Mouse (Mus musculus) thymus, postnatal 25 days (tissue): ENCODE results near the gene Rbms3.

Experiments used
- DNase-seq: peaks from one replicate; pipeline ENCODE4 v3.0.0; 2022

Gene Rbms3

DNA sequence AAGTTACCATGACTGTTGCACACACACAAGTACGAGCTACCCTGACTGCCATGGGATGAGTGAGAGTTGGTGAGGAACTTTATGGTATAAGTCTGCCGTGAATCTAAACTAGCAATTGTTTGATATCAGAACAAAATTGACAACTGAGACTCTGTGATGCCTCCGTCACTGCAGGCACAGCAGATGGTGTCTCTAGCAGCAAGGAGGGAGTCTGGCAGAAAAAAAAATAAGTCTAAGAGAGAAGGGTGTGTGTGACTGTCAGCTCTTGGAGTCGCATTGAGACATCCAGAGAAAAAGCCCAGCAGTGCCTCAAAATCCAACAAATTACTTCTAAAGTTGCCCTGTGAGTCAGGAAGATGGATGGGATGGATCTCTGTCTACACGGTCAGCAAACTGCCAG is 257.7 kb downstream of the Rbms3 start:
- no peak for DNase-seq

DNA sequence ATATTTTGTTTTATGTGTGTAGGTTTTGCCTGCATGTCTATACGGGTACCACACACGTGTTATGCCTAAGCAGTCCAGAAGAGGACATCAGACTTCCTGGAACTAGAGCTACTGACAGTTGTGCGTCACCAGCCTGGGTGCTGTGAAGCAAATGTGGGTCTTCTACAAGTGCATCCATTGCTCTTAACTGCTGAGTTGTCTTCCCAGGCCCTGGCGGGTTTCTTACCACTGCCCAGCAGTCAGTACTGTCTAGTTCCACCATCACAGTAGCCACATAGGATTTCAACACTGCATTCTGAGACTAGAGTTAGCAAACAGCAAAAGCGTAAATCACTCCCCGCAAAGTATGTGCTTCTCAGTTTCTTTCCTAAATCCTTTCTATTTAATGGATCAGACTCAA is 259.6 kb downstream of the Rbms3 start:
- no peak for DNase-seq

DNA sequence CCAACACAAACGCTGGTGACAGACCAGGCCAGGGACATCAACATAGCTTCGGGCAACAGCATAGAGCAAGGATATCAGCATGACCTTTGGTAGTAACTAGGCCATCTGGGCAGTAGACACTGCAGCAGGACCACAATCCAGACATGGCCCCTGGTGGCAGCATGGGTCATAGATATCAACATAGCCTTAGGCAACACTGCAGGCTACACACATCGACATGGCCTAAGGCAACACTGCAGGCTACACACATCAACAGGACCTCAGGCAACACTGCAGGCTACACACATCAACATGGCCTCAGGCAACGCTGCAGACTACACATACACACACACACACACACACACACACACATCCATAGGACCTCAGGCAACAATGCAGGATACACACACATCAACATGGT is 261.7 kb downstream of the Rbms3 start:
- DNase-seq: no peak

DNA sequence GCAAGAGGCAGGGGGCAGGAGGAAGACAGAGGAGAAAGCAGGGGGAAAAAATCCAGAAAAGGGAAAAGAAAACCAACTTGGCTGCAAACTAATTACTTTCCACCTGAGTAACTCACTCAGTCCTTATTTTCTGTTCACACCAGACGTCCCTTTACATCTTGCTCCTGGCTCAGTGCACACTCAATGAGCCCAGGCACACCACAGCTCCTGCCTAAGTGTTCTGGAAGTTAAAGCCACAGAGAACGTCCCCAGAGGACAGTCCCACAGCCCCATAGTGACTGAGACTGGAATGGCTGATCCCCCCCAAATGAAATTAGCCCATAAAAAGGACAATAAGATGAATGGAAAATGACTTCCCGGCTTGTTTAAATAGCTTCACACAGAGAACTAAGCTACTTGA is 265.1 kb downstream of the Rbms3 start:
- no peak for DNase-seq

DNA sequence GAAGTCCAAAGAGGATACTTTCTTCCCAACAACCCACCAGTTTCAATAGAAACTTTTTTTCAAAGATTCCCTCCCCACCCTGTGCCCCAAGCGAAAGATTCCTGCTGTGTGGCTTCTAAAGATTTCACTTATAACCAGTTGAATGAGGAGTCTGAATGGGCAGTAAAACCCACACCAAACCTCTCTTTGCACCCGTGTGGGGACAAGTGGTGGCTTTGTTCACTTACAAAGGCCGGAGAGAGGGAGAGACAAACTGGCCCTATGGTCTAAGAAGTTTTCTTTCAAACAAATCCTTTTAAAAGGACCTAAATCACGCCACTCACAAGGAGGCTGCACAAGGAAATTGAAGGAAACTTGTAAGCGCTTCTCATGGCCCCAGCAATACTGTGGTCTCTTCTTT is 268.3 kb downstream of the Rbms3 start:
- DNase-seq: no peak

DNA sequence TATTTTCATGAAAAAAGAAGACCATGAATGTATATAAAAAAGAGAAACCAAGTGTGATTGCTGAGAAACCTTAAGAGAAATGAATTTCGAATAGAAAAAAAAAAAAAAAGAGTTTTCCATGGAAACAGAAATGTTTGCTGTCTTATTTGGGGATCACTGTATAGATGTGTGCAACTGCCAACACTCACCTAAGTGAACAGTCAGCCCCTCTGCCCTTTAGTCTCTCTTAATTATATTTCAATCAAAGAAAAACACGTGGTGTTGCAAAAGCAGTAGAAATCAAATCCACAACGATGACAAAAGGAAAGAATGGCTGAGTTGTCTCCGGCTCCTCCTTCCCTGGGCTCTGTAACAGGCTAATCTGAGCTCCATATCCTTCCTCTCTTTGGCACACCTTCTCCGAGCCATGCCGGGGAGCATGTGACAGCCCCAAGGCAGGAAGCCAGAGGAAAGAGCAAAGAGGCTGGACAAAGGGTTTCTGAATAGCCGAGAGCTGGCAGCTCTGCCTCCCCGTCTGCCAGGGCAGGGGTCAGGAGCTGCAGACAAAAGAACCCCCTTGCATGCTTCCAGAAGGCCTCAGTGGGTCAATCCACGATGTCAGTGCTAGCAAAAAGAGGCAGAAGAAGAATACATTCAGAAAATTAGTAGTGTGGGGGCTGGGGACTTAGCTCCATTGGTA is 272.8 kb downstream of the Rbms3 start:
- DNase-seq: no peak

DNA sequence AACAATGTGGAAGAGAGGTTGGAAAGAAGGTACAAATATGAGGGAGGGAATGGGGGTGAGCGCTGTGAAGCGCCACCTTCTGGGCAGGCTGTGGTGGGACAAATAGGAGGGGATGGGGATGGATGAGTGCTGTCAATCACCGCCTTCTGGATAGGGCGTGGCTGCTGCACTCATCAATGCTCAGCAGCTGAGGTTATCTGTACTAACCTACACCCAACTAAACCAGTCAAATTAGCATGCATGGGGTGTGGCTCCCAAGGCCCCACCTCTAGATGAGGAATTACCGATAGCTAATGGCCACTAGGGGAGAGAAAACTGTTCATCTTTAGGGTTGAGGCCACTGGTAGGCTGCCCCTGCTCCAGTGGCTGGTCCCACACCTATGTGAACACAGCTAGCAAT is 274.2 kb downstream of the Rbms3 start:
- DNase-seq: no peak

DNA sequence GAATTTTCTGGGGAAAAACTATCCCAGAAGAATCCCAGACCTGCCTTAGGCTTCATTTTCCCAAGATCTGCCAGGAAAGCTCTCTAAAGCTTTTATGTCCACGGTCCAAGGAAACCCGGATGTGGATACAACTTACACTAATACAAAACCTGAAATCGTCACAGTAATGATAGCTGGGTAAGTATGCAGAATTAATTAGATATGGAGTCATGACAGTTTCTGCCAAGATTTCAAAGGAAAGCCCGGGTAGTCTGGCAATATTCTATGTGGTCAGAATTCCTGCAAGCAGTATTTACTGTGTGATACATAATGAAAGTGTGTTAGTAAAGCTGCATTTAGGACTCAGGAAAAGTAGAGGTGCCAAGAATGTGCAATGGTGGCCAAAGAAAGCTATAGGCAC is 287.4 kb downstream of the Rbms3 start:
- no peak for DNase-seq

DNA sequence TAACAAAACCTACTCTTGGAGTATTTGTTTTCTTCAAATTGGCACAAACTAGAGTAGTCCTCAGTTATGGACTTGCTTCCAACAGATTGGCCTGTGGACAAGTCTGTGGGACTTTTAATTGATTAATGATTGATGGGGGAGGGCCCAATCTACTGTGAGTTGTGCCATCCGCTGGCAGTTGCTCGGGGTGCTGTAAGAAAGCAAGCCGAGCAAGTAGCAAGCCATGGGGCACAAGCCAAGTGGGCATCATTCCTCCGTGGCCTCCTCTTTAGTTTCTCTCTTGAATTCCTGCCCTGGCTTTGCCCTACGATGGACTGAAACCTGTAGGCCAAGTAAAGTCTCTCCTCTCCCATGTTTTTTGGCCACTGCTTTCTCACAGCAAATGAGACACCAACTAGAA is 299.0 kb downstream of the Rbms3 start:
- no peak for DNase-seq

DNA sequence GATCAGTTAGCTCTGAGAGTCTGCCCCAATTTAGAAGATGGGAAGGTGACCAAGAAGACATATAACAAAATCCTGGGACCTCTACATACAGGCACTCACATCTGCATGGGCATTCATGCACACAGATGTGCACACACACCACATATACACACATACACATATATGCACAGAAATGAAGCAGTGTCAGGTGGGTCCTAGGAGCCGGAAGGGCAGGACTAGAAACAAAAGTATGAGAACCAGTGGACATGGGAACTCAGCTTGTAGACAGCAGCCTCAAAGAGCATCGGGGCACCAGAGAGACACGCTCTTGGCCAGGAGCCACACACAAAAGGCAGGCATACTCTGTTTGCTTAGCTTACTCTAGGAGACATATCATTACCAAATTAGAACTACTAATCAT is 310.4 kb downstream of the Rbms3 start:
- no peak for DNase-seq

DNA sequence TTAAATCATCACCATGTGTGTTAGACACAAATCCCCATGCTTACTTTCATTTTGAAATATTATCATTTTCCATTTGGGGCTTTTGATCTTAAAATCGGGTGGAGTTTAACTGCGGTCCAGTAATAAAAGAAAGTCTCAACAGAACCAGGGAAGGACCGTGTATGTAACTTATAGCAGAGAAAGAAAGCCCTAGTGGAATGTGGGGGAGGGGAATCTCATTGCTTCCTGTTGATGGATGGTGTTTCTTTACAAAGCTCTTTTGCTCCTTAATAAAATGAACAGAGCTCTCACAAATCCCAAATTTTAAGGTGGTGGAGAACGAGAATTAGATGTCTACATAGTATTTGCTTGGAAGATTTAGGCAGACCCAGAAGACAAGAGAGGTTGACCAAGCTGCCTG is 311.3 kb downstream of the Rbms3 start:
- no peak for DNase-seq

DNA sequence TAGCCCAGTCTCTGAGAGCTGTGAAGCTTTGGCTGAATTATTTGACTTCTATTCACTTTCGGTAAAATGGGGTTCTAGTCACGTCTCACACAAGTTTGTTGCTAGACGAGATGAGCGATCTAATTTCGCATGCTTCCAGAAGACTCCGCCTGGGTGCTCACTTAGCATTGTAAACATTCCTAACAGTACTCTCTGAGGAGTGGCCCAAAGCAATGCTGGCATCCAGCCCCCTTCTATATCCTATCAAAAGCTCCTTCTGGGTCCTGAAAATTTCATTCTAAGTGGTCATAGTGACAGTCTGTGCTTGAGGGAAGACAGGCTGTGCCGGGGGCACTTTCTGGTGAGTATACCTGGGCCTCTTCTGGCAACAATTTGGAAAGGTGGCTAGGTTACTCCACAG is 312.5 kb downstream of the Rbms3 start:
- DNase-seq: no peak

DNA sequence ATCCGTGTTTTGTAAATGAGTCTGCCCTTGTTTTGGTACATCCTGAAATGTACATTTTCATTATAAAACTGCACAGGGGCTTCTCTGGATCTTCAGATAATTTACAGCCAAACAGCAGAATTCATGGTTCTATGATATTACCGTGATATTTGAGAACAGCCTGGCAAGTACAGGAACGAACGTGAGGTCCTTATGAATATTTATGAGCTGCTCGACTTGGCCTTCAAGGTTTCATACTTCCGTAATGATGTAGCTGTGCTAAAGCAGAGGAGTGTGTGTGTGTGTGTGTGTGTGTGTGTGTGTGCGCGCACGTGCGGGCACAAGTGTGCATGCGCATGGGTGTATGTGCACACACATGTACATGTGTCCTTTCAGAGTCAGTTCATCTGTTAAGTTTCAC is 316.1 kb downstream of the Rbms3 start:
- DNase-seq: no peak

DNA sequence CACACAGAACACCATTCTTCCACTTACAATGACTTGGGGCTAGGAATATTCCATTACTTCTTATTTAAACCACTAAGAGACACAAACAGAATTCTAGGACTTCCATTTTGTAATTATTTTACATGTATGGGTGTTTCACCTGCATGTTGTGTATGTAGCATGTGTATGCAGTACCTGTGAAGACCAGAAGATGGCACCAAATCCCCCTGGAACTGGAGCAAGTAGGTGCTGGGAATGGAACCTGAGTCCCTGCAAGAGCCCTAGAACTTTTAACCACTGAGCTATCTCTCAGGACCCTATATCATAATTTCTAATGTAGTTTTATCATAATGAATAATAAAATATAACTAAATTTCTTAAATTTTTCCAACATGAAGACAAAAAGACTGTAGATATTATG is 319.9 kb downstream of the Rbms3 start:
- no peak for DNase-seq

DNA sequence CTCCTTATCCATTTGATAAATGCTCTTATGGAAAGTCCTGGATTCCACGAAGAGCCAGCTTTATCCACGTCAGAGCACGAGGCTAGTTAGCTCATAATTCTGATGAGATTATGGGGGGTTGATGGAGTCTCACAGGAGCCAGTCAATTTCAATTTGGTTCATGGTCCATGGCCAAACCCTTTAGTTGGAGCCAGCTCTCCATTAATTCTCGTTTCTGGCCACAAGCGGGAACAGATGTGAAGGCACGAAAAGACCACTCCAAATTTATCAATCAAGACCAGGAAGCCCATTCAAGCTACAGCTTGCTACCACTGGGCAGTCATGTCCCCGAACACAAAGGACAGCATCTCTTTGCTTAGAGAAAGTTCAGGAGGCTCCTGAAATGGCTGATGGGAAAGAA is 330.7 kb downstream of the Rbms3 start:
- no peak for DNase-seq

DNA sequence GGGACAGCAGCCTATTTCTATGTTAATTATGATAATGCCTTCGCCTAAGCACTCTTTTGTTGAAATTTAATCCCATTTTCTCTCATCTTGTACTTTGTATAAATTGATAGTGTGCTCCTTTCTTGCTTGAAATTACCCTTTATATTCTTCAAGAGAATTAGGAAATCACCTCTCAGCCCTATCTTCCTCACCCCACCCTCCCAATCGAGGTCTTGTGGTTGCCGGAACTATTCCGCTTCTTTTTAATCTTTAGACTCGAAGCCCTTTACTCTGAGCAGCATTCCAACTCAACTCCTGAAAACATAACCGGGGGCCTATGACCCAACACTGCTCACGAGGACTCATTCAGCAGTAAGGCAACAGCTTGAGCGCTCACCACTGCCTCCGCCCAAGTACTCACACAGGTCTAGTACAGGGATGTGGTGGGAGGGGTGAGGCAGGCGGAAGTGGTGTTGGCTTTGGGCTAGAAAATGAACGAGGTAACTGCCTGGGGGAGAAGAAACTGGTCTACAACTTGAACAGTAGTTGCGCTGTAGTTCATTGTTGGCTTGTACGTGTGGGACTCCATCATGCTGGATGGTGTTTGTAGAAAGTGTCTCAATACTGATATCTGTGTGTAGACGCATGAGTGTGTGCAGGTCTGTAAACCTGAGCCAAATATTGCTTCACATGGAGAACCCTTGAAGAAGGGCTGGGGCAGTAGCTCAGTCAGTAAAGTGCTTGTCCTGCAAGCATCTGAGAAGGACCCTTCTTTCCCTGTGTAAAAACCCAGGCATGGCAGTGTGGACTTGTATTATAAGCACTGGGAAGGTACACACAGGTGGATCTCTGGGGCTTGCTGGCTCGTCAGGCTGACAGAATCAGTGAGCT is 331.8 kb downstream of the Rbms3 start:
- DNase-seq: no peak

DNA sequence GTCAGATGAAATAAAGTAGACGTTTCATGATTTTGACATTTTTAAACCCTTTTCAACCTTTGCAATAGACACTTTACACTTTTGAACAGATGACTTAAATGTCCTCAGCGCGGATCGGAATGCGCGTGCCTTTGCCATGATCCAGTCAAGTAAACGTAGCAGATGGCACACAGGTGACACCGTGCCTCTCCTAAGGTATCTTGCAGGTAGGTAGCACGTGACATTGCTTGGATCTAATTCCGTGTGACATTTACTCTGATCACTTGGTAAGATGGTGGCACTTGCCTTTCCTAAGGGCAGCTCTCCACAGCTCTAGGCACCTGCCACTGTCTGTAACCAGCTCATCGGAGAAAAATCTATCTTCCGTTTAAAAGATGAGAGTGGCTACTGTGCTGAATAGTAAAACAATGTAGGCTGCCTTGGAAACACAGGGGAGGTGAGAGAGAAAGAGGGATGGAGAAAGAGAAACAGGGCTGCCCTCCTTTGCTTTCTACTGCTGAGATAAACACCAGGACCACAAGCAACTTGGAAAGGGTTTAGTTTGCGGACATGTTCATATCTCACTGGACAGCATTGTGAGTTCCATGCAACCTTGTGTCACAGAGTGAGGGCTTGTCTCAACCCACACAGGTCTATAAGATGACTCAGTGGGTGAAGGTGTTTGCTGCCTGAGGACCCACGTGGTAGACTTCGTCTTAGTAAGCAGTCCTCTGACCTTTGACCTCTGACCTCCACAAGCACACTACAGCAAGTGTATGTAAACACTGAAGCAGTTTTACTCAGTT is 338.5 kb downstream of the Rbms3 start:
- no peak for DNase-seq

DNA sequence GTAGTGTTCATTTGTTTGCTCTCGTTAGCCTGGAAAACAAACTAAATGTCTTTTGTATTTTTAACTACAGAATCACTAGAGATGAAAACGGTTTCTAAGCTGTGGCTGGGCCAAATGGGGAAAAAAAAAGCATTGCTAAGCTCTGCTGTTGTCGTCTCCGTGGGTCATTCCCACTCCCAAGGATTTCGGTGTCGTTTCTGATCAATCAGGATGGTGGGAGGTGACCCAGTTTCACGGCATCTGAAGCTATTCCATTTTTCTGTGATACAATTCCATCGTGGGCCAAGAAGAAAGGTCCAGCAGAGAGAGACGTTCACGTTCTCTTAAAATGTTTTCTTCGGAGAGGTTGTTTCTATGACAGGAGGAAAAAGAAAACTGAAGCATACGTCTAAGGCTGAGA is 354.9 kb downstream of the Rbms3 start:
- DNase-seq: no peak

DNA sequence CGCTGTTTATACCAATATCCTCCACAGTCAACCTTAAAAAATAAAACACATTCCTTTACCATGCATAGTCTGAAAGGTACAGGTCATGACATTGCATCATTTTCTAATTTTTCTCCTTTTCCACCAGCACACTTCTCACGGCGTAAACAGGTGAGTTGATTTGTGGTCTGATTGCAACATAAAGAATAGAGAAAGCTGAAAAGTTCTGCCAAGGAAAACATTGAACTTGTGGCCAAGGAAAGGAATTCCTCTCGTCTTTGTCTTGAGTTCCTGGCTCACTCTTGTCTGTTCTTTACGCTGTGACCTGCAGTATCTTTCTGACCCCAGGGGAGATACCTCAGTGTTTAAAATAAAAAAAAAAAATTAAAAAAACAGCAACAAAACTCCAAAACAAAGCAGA is 370.1 kb downstream of the Rbms3 start:
- no peak for DNase-seq

DNA sequence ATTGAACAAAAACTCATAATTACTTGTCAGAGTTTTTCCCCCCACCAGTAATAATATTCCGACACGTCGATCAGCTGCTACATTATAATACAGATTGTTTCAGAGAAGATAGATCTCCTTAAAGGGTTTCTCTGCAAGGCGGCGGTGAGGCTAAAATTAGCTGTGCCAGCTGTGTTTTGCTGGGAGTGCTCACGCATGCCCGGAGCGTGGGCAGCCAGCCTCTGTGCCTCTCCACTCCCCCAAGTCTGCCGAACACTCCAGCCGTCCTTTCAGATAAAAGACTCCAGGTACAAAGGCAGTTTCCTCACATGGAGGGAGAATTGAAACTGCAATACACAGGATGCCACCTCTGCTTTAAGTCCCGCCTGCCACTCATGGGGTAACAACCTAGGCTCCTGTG is 376.4 kb downstream of the Rbms3 start:
- no peak for DNase-seq

DNA sequence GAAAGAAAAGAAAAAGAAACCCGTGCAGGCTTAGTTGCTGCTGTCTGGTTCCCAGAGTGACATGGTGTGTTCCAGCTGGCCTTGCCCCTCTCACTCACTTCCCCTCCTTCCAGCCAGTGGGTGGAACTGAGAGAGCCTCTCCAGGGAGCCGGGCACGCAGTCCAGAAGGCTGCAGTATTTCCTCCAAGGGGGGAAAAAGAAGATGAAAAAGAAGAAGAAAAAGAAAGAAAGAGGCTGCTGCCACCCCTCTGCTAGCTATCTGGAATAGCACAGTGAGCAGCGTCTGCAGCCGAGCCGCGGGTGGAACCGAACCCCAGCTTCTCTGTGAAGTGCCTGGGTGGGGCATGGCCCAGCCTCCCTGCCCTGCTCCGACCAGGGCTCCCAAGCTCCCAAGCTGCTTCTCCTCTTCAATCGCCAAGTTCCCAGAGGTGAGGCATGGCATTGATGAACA is 377.3 kb downstream of the Rbms3 start:
- DNase-seq: no peak

DNA sequence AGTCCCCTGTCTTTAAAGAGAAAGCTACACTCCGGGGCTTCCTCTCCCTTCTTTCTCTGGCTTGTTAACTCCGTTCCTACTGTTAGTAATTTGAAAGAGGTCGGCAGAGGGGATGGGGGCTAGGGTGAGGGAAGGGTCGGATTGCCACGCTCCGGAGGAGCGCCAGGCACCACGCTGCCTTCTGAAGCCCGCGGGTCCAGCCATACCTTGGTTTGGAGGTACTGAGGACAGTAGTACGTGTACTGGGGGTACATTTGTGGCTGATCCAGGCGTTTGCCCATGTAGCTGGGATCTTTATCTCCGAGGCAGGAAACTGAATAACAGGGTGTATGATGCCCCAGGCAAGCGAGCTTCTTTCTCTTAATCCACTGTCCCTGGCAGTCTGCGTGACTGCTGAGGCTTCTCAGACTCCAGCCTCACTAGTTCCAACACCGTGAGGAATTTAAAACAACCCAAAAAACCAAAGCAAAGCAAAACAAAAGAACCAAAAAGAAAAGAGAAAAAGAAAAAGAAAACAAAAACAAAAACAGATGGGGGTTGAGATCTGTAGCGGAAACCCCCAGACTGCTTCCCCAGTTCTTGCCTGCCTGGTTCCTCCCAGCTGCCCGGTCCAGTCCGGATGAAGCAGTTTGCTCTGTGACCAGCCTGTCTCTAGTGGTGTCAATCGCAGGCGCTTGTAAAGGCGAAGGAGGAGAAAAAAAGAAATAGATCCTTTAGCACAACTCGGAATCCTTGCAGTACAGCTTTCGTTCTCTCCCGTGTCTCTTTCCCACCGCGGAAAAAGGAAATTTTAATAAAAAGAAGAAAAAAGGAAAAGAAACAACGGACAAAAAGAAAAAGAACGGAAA is 378.0 kb downstream of the Rbms3 start:
- no peak for DNase-seq

DNA sequence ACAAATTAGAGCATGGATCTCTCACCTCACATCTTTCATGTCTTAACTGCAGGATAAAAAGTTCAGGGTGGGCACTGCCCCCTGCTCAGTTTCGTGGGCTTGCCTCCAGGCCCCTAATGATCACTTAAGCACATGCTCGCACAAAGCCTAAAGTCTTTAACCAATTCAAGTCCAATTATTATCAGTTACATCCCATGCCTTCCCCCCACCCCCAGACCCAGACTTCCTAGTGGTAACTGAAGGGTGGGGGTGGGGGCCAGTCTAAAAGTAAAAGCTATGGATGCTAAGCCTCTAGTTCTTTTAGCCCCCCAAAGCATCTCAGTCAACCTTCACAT is 378.9 kb downstream of the Rbms3 start:
- no peak for DNase-seq
